Mouse (Mus musculus): ENCODE results near the gene Nfib. TPM values are rescaled to one million over a fixed set of nuclear protein-coding genes. Genes with fewer than 3 reads are reported as not detected.

The Nfib gene
- polyA plus RNA-seq, 1 experiment from 2014 or later: 204 TPM

- peak; percentile 71 for ATAC-seq
- H3K4me3 ChIP-seq: peak overlapping the region; percentile 96
- under 1% methylated on average over 25 of the region's 81 CpGs for WGBS
- peaks cover 33% of the 10 kb centered on the region for H3K4me1 ChIP-seq
- no peaks in the 10 kb centered on the region for H3K9me3 ChIP-seq (replicated peaks)
- no peaks in the 10 kb centered on the region for H3K36me3 ChIP-seq (ENCODE audit: poor library complexity, severe bottlenecking)
- peak overlapping the region; percentile 95 for H3K4me2 ChIP-seq
- no peaks in the 10 kb centered on the region for H3K27me3 ChIP-seq
- H3K9ac ChIP-seq: peak overlapping the region; percentile 100
- peak overlapping the region; percentile 100 for H3K27ac ChIP-seq
These were observed 199.3 kb downstream of the Nfib start for GRCm38 (mm10) chr4:82506081-82506730.

- no peaks in the 10 kb centered on the region for H3K36me3 ChIP-seq (ENCODE audit: poor library complexity, severe bottlenecking)
- peak; percentile 37 for ATAC-seq
- WGBS: under 1% methylated on average over 66 of the region's 72 CpGs
These were observed 200.2 kb downstream of the Nfib start for GRCm38 (mm10) chr4:82505121-82506031.

GRCm38 (mm10) chr4:82504284-82505120 is 201.0 kb downstream of the Nfib start:
- WGBS: under 1% methylated on average over 62 of the region's 62 CpGs
- peak overlapping the region; percentile 100 for H3K9ac ChIP-seq
- peak overlapping the region; percentile 100 for H3K27ac ChIP-seq
- peak overlapping the region; percentile 96 for H3K4me3 ChIP-seq
- H3K36me3 ChIP-seq (ENCODE audit: poor library complexity, severe bottlenecking): no peaks in the 10 kb centered on the region
- ATAC-seq: no peak
- H3K4me2 ChIP-seq: peak overlapping the region; percentile 95
- H3K9me3 ChIP-seq (replicated peaks): no peaks in the 10 kb centered on the region
- H3K27me3 ChIP-seq: no peaks in the 10 kb centered on the region
- H3K4me1 ChIP-seq: peaks cover 32% of the 10 kb centered on the region

More at GRCm38 (mm10) chr4:82505121-82506031, 200.2 kb downstream of the Nfib start:
- Histone ChIP-seq H3K9ac (peak overlapping the region; percentile 100), H3K4me1 (peaks cover 31% of the 10 kb centered on the region), H3K27ac (peak overlapping the region; percentile 100), H3K4me3 (peak overlapping the region; percentile 96), H3K4me2 (peak overlapping the region; percentile 95), H3K27me3 (no peaks in the 10 kb centered on the region), H3K9me3 (replicated peaks) (no peaks in the 10 kb centered on the region)

- Histone ChIP-seq H3K4me2 (peak overlapping the region; percentile 95), H3K27ac (peak overlapping the region; percentile 100), H3K4me3 (peak overlapping the region; percentile 96), H3K9ac (peak overlapping the region; percentile 100), H3K4me1 (peaks cover 32% of the 10 kb centered on the region), H3K36me3 (ENCODE audit: poor library complexity, severe bottlenecking) (no peaks in the 10 kb centered on the region), H3K27me3 (no peaks in the 10 kb centered on the region), H3K9me3 (replicated peaks) (no peaks in the 10 kb centered on the region)
- ATAC-seq: no peak
- WGBS: 1% methylated on average over 10 of the region's 10 CpGs
These were observed 201.6 kb downstream of the Nfib start for GRCm38 (mm10) chr4:82504015-82504283.

GRCm38 (mm10) chr4:82503274-82504014 is 202.1 kb downstream of the Nfib start:
- H3K4me1 ChIP-seq: peaks cover 32% of the 10 kb centered on the region
- H3K36me3 ChIP-seq (ENCODE audit: poor library complexity, severe bottlenecking): peaks cover 1% of the 10 kb centered on the region; the same call in 1 of the 2 replicates
- H3K27ac ChIP-seq: peak overlapping the region; percentile 100
- peak overlapping the region; percentile 95 for H3K4me2 ChIP-seq
- H3K9ac ChIP-seq: peak overlapping the region; percentile 100
- WGBS: 11% methylated on average over 8 of the region's 8 CpGs
- ATAC-seq: no peak
- no peaks in the 10 kb centered on the region for H3K27me3 ChIP-seq
- peak overlapping the region; percentile 96 for H3K4me3 ChIP-seq
- no peaks in the 10 kb centered on the region for H3K9me3 ChIP-seq (replicated peaks)

GRCm38 (mm10) chr4:82502611-82503010 is 202.9 kb downstream of the Nfib start:
- Histone ChIP-seq H3K4me1 (peaks cover 35% of the 10 kb centered on the region), H3K27ac (peak overlapping the region; percentile 100), H3K4me3 (peak overlapping the region; percentile 96), H3K9ac (peak overlapping the region; percentile 100), H3K36me3 (ENCODE audit: poor library complexity, severe bottlenecking) (peaks cover 9% of the 10 kb centered on the region), H3K4me2 (peak overlapping the region; percentile 95), H3K27me3 (no peaks in the 10 kb centered on the region), H3K9me3 (replicated peaks) (no peaks in the 10 kb centered on the region)
- no peak for ATAC-seq
- WGBS: 41% methylated on average over 2 of the region's 2 CpGs

- Histone ChIP-seq H3K9me3 (replicated peaks) (no peaks in the 10 kb centered on the region), H3K4me2 (peak overlapping the region; percentile 58), H3K27ac (peak overlapping the region; percentile 72), H3K9ac (peak overlapping the region; percentile 81), H3K4me3 (peak overlapping the region; percentile 96), H3K4me1 (peaks cover 36% of the 10 kb centered on the region), H3K36me3 (ENCODE audit: poor library complexity, severe bottlenecking) (peaks cover 15% of the 10 kb centered on the region), H3K27me3 (no peaks in the 10 kb centered on the region)
- WGBS: 7% methylated on average over 5 of the region's 5 CpGs
- ATAC-seq: no peak
These were observed 203.5 kb downstream of the Nfib start for GRCm38 (mm10) chr4:82502012-82502411.

GRCm38 (mm10) chr4:82500578-82501098 is 204.9 kb downstream of the Nfib start:
- H3K4me3 ChIP-seq: peak overlapping the region; percentile 96
- peak overlapping the region; percentile 70 for H3K4me2 ChIP-seq
- peak overlapping the region; percentile 88 for H3K27ac ChIP-seq
- no peaks in the 10 kb centered on the region for H3K9me3 ChIP-seq (replicated peaks)
- H3K9ac ChIP-seq: peak overlapping the region; percentile 81
- WGBS: 36% methylated on average over 5 of the region's 5 CpGs
- no peak for ATAC-seq
- peaks cover 42% of the 10 kb centered on the region for H3K4me1 ChIP-seq
- no peaks in the 10 kb centered on the region for H3K27me3 ChIP-seq
- peaks cover 17% of the 10 kb centered on the region for H3K36me3 ChIP-seq (ENCODE audit: poor library complexity, severe bottlenecking)

- Histone ChIP-seq H3K4me2 (peak overlapping the region; percentile 70), H3K27me3 (no peaks in the 10 kb centered on the region), H3K27ac (peak overlapping the region; percentile 88), H3K36me3 (ENCODE audit: poor library complexity, severe bottlenecking) (peaks cover 17% of the 10 kb centered on the region), H3K4me1 (peaks cover 42% of the 10 kb centered on the region), H3K9ac (peak overlapping the region; percentile 81), H3K4me3 (peak overlapping the region; percentile 96), H3K9me3 (replicated peaks) (no peaks in the 10 kb centered on the region)
- ATAC-seq: no peak
- 25% methylated on average over 9 of the region's 9 CpGs for WGBS
These were observed 205.6 kb downstream of the Nfib start for GRCm38 (mm10) chr4:82499725-82500577.

- 33% methylated on average over 5 of the region's 5 CpGs for WGBS
- peak; percentile 20; the same call in 1 of the 2 replicates for ATAC-seq
- Histone ChIP-seq H3K4me3 (peak overlapping the region; percentile 96), H3K4me1 (peaks cover 46% of the 10 kb centered on the region), H3K36me3 (ENCODE audit: poor library complexity, severe bottlenecking) (peaks cover 17% of the 10 kb centered on the region), H3K9ac (peak overlapping the region; percentile 81), H3K27me3 (no peaks in the 10 kb centered on the region), H3K4me2 (peak overlapping the region; percentile 70), H3K27ac (peak overlapping the region; percentile 88), H3K9me3 (replicated peaks) (no peaks in the 10 kb centered on the region)
These were observed 206.3 kb downstream of the Nfib start for GRCm38 (mm10) chr4:82499238-82499637.
